Mouse (Mus musculus) cerebellum, adult 2 months (tissue): ENCODE results near the gene Spata31d1d. TPM values are rescaled to one million over a fixed set of nuclear protein-coding genes. Genes with fewer than 3 reads are reported as not detected.
"Not testable (repeated sequence)": the region's sequence is repeated elsewhere in the genome, so short reads cannot be mapped to it uniquely, and the experiment has no call there.

Source experiments
- DNase-seq, 2 experiments: peaks; one replicate each; pipeline ENCODE4 v3.0.0; 2021
- H3K27ac ChIP-seq: fragments of 200-500 bp; 2 replicates; pipeline ENCODE4 v1.5.1; 2012; ENCODE audit warnings: low read length, control low read depth, inconsistent platforms; ENCODE audit not compliant: insufficient read depth
- H3K27me3 ChIP-seq: fragments of 200-500 bp; 2 replicates; pipeline ENCODE4 v1.6.1; 2012; ENCODE audit warnings: inconsistent platforms, mild to moderate bottlenecking, low read length, moderate library complexity; ENCODE audit not compliant: control insufficient read depth, insufficient read depth
- H3K4me1 ChIP-seq: fragments of 200-500 bp; 2 replicates; pipeline ENCODE4 v1.6.1; 2011; ENCODE audit warnings: low read length; ENCODE audit not compliant: control insufficient read depth, insufficient read depth
- H3K4me3 ChIP-seq: fragments of 200-500 bp; replicated peaks from 2 replicates; pipeline ENCODE3; 2011; ENCODE audit warnings: mild to moderate bottlenecking, low read depth, low read length, control low read depth; ENCODE audit not compliant: insufficient read depth
- CTCF ChIP-seq: fragments of 200-500 bp; IDR thresholded peaks from 2 replicates; pipeline ENCODE4 v1.5.1; 2011; ENCODE audit warnings: low read depth, mild to moderate bottlenecking, control low read depth, low read length, moderate library complexity, borderline replicate concordance; ENCODE audit not compliant: insufficient read depth
- POLR2A ChIP-seq: fragments of 200-500 bp; IDR thresholded peaks from 2 replicates; pipeline ENCODE4 v1.6.1; 2011; ENCODE audit warnings: low read length, control low read depth, borderline replicate concordance; ENCODE audit not compliant: insufficient read depth
- WGBS: fragments of 180-500 bp; shearing (Covaris S2); methylation state at CpG from one replicate; pipeline ENCODE4 v1.1.7; 2018; 5-methylcytosine and 5-hydroxymethylcytosine counted together
- polyA plus RNA-seq: library from polyadenylated mRNA; depleted of rRNA; stranded (reverse); fragments of >200 nt; gene quantifications from 2 replicates; pipeline ENCODE4 v1.2.3, GENCODE M21; 2012; rRNA removed

Gene Spata31d1d
- 0.03 TPM in 2 replicates for polyA plus RNA-seq

DNA sequence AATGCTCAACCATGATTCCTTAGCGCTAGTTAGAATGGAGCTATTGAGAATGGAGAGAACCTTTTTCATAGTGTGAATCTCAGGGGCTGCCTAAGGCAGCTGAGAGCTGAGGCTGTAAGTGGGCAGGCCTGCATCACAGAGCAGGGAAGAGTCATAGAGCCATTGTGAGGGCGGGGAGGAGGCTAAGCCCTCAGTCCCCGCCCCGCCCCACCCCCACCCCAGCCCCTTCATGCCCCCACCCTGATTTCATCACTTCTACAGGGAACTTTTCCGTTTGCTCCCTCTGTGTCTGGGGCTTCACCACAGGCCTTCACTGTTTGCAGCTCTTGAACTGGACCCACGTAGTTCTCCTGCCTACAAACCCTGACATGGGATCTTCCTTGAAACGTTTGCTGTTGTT is at the start of gene Spata31d1d:
Gene Spata31d1d (minus strand): TSS at position 101 of the 400 bp plus-strand sequence.
- H3K27ac ChIP-seq, result no peak within 1 kb of the TSS
- no peak for TF ChIP-seq POLR2A
- TF ChIP-seq CTCF, result no peak
- no peaks in the 10 kb centered on the region for H3K27me3 ChIP-seq
- H3K4me3 ChIP-seq, result no peak within 1 kb of the TSS
- no peak for DNase-seq
- H3K4me1 ChIP-seq, result no peaks in the 10 kb centered on the region; the same call in 1 of the 2 replicates
- 49% methylated on average over 7 of the region's 7 CpGs for WGBS

DNA sequence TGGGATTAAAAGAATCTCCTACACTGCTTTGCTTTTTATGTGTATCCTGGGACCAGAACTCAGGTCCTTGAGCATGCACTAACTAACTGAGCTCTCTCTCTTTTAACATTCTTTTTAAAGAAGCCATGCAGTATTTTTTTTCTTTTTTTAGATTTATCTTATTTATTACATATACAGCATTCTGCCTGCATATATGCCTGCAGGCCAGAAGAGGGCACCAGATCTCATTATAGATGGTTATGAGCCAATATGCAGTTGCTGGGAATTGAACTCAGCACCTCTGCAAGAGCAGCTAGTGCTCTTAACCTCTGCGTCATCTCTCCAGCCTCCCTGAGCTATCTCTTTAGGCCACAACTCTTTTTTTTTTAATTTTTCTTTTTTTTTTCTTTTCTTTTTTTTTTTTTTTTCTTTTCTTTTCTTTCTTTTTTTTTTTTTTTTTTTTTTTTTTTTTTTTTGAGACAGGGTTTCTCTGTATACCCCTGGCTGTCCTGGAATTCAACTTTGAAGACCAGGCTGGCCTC is 48.3 kb upstream of the Spata31d1d start:
- not testable (repeated sequence) for H3K4me1 ChIP-seq, DNase-seq, H3K27ac ChIP-seq, H3K4me3 ChIP-seq, H3K27me3 ChIP-seq
- WGBS, result 98% methylated on average over 1 of the region's 1 CpGs

DNA sequence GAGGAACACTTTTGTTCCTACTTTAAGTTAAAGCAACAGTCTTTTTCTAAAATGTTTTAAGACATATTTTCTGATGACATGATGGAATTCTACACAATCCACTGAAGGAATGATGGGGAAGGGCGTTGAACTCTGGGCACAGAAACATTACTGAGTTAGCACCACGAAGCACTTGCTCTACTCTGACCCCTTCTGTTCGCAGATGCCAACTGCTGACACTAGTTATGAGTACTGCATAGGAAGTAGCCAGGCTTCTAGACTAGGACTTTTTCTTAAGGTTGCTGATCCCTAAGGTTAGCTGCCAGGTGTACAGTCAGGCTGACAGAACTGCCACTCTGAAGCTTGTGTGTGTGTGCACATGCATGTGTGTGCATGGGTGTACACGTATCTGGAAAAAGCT is 47.7 kb upstream of the Spata31d1d start:
- Histone ChIP-seq H3K4me1 (no peaks in the 10 kb centered on the region), H3K27me3 (no peaks in the 10 kb centered on the region), H3K4me3 (no peak overlapping the region), H3K27ac (no peak overlapping the region)
- WGBS, result 80% methylated on average over 4 of the region's 4 CpGs
- DNase-seq, result no peak
- TF ChIP-seq POLR2A (no peak), CTCF (no peak)

DNA sequence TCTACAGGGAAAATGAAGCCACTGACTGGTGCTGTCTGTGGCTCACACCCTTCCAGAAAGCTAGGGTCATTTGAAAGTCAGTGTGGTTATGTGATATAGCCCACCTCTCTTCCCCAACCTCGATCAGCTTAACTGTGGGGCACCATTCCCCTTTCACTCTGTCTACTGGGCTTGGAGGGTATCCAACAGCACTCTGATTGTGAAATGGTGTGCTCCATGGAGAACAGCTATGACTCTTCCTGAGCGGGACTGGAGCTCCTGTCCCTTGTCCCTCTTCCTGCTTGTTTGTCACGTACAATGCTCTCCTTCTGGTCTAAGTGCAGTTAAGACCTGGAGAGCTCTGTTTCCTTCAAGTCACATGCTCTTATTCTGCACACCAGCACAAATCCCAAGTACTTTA is 43.6 kb upstream of the Spata31d1d start:
- Histone ChIP-seq H3K27me3 (no peaks in the 10 kb centered on the region), H3K27ac (no peak overlapping the region), H3K4me3 (no peak overlapping the region), H3K4me1 (peaks cover 5% of the 10 kb centered on the region)
- DNase-seq, result no peak
- WGBS, result 82% methylated on average over 3 of the region's 3 CpGs
- TF ChIP-seq POLR2A, result no peak
- no peak for TF ChIP-seq CTCF

DNA sequence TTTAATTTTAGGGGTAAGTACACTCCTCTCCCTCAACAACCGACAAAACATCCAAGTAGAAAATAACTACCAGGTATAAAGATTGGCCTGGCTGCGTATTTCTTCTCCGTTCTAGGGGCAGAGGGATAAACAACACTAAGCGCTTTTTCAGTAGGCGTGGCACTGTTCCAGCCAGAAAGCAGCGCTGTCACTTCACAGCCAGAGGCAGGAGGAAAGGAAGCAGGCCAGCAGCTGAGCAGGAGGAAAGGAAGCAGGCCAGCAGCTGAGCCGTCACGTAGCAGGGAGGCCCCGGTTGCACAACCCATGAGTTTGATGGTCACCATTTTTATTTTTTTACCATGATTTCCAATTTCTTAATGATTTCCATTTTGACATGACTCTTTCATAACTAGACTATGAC is 39.7 kb upstream of the Spata31d1d start:
- peak overlapping the region; percentile 14 for H3K4me3 ChIP-seq
- H3K27ac ChIP-seq, result peak overlapping the region; percentile 62; the same call in 1 of the 2 replicates

DNA sequence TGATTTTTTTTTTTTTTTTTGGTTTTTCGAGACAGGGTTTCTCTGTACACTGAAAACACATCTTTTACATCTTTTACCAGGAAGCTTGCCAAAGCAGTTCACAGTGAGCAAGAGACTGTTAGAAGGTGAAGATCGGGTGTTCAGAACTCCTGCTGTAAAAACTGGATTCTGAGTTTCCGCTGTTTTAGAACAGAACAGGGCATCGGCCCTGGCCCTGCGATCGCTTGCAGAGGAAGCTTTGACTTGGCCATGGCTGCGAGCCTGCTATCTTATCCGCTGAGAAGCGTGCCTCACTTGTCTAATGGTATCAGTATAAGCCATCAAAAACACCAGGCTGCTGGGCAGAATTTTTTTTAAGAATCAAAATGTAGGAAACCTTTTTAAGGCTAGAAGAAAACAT is 39.3 kb upstream of the Spata31d1d start:
- H3K4me3 ChIP-seq, result peak overlapping the region; percentile 14
- H3K27ac ChIP-seq, result no peak overlapping the region; the same call in 1 of the 2 replicates
- no peaks in the 10 kb centered on the region for H3K27me3 ChIP-seq
- H3K4me1 ChIP-seq, result peaks cover 9% of the 10 kb centered on the region
- no peak for TF ChIP-seq POLR2A
- no peak for TF ChIP-seq CTCF
- WGBS, result 9% methylated on average over 9 of the region's 9 CpGs
- DNase-seq, result peak; percentile 27

More for the DNA sequence above, 39.7 kb upstream of the Spata31d1d start:
- peak; percentile 45 to 53 for DNase-seq
- H3K27me3 ChIP-seq, result no peaks in the 10 kb centered on the region
- TF ChIP-seq POLR2A (no peak), CTCF (no peak)
- 9% methylated on average over 9 of the region's 9 CpGs for WGBS
- H3K4me1 ChIP-seq, result peaks cover 8% of the 10 kb centered on the region

DNA sequence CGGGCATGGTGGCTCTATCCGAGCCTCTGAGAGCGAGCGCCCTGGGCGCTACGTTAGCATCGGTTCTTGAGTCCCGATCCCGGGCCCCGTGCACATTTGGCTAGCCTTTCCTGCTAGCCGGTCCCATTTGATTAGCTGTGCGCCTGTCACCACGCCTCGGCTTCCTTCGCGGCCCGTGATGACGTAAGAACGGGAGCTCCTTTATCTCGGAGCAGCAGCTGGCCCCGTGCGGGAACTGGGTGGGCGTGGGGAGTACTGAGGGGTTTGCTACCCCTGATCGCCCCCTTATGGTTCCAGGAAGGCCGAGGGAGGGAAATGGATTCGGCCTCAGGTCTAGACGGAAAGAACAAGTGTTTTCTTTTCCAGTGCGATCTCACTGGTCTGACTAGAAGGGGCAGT is 38.6 kb upstream of the Spata31d1d start:
- TF ChIP-seq CTCF, result no peak
- no peak for TF ChIP-seq POLR2A
- WGBS, result under 1% methylated on average over 28 of the region's 28 CpGs
- H3K27ac ChIP-seq, result peak overlapping the region; percentile 96
- DNase-seq, result peak; percentile 85 to 86
- H3K4me3 ChIP-seq, result peak overlapping the region; percentile 93
- H3K4me1 ChIP-seq, result peaks cover 12% of the 10 kb centered on the region
- H3K27me3 ChIP-seq, result no peaks in the 10 kb centered on the region

DNA sequence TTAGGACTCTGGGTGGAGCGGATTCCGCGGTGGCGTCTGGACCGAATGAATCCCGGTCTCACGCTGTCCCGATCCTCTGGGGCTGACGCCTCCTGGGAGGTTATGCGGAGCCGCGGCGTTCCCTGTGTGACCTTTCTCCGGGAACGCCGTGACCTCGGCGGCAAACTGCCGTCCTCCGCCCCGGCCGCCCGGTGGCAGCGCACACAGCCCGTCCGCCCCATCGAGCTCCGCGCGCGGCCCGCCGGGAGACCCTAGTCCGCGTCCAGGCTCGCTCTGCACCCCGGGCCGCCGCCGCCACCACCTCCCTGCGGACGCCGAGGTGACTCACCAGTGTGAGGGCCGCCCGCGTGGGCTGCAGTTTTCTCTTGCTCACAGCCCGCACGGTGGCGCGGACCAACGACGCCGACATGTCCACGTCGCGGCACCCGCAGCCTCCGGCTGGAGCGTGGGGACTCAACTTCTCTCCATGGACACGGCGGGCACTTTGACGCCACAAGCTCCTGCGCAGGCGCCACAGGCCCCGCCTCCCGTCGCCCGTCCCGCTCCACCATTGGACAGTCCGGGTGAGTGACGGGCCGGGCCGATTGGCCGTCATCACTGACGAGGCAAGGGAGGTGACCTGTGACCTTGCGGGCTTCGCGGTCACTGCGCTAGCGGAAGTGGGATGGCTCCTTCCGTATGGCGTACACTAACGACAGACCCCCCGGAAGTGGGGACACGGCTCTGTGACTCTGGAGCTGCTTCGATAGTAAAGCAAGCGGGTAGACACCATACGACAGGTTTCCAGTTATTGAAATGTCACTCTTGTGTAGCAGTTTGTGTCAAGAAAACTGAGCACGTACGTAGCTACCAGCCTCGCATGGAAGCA is 38.0 kb upstream of the Spata31d1d start, which contains the start of gene Isca1:
Gene Isca1 (minus strand): TSS at position 515 of the 868 bp plus-strand sequence.
- Histone ChIP-seq H3K4me3 (peak within 1 kb of the TSS; percentile 93), H3K27me3 (no peaks in the 10 kb centered on the region), H3K27ac (peak within 1 kb of the TSS; percentile 96), H3K4me1 (peaks cover 12% of the 10 kb centered on the region)
- DNase-seq, result peak; percentile 99 to 100
- TF ChIP-seq POLR2A (peak; percentile 73), CTCF (no peak)
- WGBS, result under 1% methylated on average over 90 of the region's 91 CpGs
